Mouse (Mus musculus) spleen, adult 2 months (tissue): ENCODE measurements around the gene Zfp616.

Experiments used
- CTCF ChIP-seq: fragments of 200-500 bp; IDR thresholded peaks from 2 replicates; pipeline ENCODE4 v1.5.1; 2011; ENCODE audit warnings: mild to moderate bottlenecking, inconsistent platforms; ENCODE audit not compliant: insufficient read depth, insufficient read length, insufficient replicate concordance; ENCODE audit errors: extremely low read depth
- POLR2A ChIP-seq: fragments of 200-500 bp; IDR thresholded peaks from 2 replicates; pipeline ENCODE4 v1.6.1; 2011; ENCODE audit warnings: low read depth, low read length, inconsistent platforms

DNA sequence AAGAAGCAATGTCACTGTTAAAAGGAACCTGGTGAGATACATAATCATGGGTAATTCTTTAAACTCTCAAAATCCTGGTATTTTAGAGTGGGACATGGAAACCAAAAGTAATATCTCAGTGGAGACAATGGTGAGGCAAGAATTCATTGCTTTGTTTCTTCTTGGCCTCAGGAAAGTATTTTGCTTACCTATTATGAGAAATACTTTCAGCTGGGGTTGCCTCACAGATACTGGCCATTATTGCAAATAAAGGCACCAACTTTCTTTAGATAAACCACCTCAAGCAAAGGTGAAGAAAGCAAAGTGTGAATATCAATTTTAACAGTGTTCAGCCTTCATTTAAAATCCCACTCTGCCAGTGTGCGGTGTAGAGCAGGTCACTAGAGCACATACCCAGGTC is at the start of gene Zfp616:
- TF ChIP-seq CTCF, result no peak
- no peak for TF ChIP-seq POLR2A
